Mouse (Mus musculus): Measurements from ENCODE around the gene Krtap5-2. TPM values are rescaled to one million over a fixed set of nuclear protein-coding genes. Genes with fewer than 3 reads are reported as not detected.
"Not testable (repeated sequence)": the region's sequence is repeated elsewhere in the genome, so short reads cannot be mapped to it uniquely, and the experiment has no call there.

The Krtap5-2 gene
- polyA plus RNA-seq, 1 experiment from 2014 or later = not detected

- Histone ChIP-seq H3K4me3 (ENCODE audit: control insufficient read depth in 1 of 2, insufficient read depth in 1 of 2, low read depth in 1 of 2, low read length in 2 of 2) (no peak overlapping the region), H3K27ac (replicated peaks in 1 of 2; ENCODE audit: control insufficient read depth in 1 of 2, insufficient read depth in 1 of 2, low read depth in 2 of 2, low read length in 2 of 2) (no peak overlapping the region), H3K27me3 (ENCODE audit: control insufficient read depth, insufficient read depth, low read length) (no peaks in the 10 kb centered on the region), H3K9me3 (ENCODE audit: control insufficient read depth, low read length) (no peaks in the 10 kb centered on the region), H3K36me3 (ENCODE audit: control insufficient read depth, insufficient read depth, low read length) (no peaks in the 10 kb centered on the region), H3K9ac (ENCODE audit: low read length) (no peak overlapping the region), H3K4me1 (ENCODE audit: control insufficient read depth in 2 of 2, insufficient read depth in 2 of 2, low read length in 2 of 2) (no peaks in the 10 kb centered on the region), H3K4me2 (ENCODE audit: low read length) (no peak overlapping the region)
- 44% methylated on average over 1 of the region's 1 CpGs for WGBS
- no peak for ATAC-seq (ENCODE audit: insufficient number of reproducible peaks, insufficient read depth, low FRiP score, low read depth)
Measured at GRCm38 (mm10) chr7:142155308-142155707, 20.5 kb downstream of the Krtap5-2 start.

DNA sequence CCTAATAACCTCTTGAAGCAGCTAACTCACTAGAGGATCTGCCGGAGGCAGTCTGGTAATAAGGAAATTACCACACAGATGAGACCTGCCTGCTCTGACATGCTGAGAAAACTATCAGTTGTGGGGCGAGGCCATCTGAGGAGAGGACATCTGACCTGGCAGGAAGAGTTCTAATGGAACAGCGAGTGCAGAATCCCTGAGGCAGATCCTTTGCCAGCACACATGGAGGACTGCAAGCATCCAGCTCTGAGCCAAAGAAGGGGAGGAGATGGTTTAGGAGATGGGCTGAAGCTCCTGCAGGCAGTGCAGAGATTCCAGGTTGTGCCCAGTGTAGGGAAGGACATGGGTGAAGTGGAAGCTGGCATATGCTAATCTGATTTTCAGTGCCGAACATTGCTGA is 23.6 kb downstream of the Krtap5-2 start:
- Histone ChIP-seq H3K4me1 (ENCODE audit: control insufficient read depth in 2 of 2, insufficient read depth in 2 of 2, low read length in 2 of 2) (no peaks in the 10 kb centered on the region), H3K9ac (ENCODE audit: low read length) (no peak overlapping the region), H3K4me3 (ENCODE audit: control insufficient read depth in 1 of 2, insufficient read depth in 1 of 2, low read depth in 1 of 2, low read length in 2 of 2) (no peak overlapping the region), H3K4me2 (ENCODE audit: low read length) (no peak overlapping the region), H3K27ac (replicated peaks in 1 of 2; ENCODE audit: control insufficient read depth in 1 of 2, insufficient read depth in 1 of 2, low read depth in 2 of 2, low read length in 2 of 2) (no peak overlapping the region), H3K9me3 (ENCODE audit: control insufficient read depth, low read length) (no peaks in the 10 kb centered on the region), H3K36me3 (ENCODE audit: control insufficient read depth, insufficient read depth, low read length) (no peaks in the 10 kb centered on the region), H3K27me3 (ENCODE audit: control insufficient read depth, insufficient read depth, low read length) (no peaks in the 10 kb centered on the region)
- WGBS = 69% methylated on average over 4 of the region's 4 CpGs
- ATAC-seq (ENCODE audit: insufficient number of reproducible peaks, insufficient read depth, low FRiP score, low read depth) = no peak

DNA sequence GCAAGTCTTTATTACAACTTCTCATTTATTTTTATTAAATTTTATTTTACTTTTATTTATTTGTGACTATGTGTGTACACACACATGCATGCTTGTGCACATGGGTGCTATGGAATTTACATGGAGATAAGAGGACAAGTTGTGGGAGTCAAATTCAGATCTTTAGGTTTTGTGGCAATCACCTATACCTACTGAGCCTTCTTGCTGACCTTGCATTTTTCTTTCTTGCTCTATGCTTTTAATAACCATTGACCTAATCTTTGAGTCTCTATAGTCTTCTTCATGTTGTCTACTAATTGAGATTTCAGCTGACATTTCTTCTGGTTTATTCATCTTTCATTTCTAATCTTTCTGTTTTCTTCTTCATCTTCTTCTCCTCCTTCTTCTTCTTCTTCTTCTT is 27.2 kb downstream of the Krtap5-2 start:
- no peaks in the 10 kb centered on the region for H3K36me3 ChIP-seq (ENCODE audit: control insufficient read depth, insufficient read depth, low read length)
- H3K27ac ChIP-seq (replicated peaks in 1 of 2; ENCODE audit: control insufficient read depth in 1 of 2, insufficient read depth in 1 of 2, low read depth in 2 of 2, low read length in 2 of 2) = no peak overlapping the region
- no peak overlapping the region for H3K4me3 ChIP-seq (ENCODE audit: control insufficient read depth in 1 of 2, insufficient read depth in 1 of 2, low read depth in 1 of 2, low read length in 2 of 2)
- H3K9me3 ChIP-seq (ENCODE audit: control insufficient read depth, low read length) = no peaks in the 10 kb centered on the region
- no peak overlapping the region for H3K9ac ChIP-seq (ENCODE audit: low read length)
- H3K4me1 ChIP-seq (ENCODE audit: control insufficient read depth in 2 of 2, insufficient read depth in 2 of 2, low read length in 2 of 2) = no peaks in the 10 kb centered on the region
- 0 out of 2 replicates have a peak, but pooled peaks cover 5% of the 10 kb centered on the region for H3K27me3 ChIP-seq (ENCODE audit: control insufficient read depth, insufficient read depth, low read length)
- no peak for ATAC-seq (ENCODE audit: insufficient number of reproducible peaks, insufficient read depth, low FRiP score, low read depth)
- no peak overlapping the region for H3K4me2 ChIP-seq (ENCODE audit: low read length)

GRCm38 (mm10) chr7:142146033-142146432 is 29.8 kb downstream of the Krtap5-2 start:
- Histone ChIP-seq H3K4me2 (ENCODE audit: low read length) (no peak overlapping the region), H3K36me3 (ENCODE audit: control insufficient read depth, insufficient read depth, low read length) (no peaks in the 10 kb centered on the region), H3K27ac (replicated peaks in 1 of 2; ENCODE audit: control insufficient read depth in 1 of 2, insufficient read depth in 1 of 2, low read depth in 2 of 2, low read length in 2 of 2) (no peak overlapping the region), H3K4me1 (ENCODE audit: control insufficient read depth in 2 of 2, insufficient read depth in 2 of 2, low read length in 2 of 2) (no peaks in the 10 kb centered on the region; a peak in 1 of 4 replicates), H3K4me3 (ENCODE audit: control insufficient read depth in 1 of 2, insufficient read depth in 1 of 2, low read depth in 1 of 2, low read length in 2 of 2) (no peak overlapping the region), H3K27me3 (ENCODE audit: control insufficient read depth, insufficient read depth, low read length) (0 out of 2 replicates have a peak, but pooled peaks cover 5% of the 10 kb centered on the region), H3K9ac (ENCODE audit: low read length) (no peak overlapping the region), H3K9me3 (ENCODE audit: control insufficient read depth, low read length) (no peaks in the 10 kb centered on the region)
- ATAC-seq (ENCODE audit: insufficient number of reproducible peaks, insufficient read depth, low FRiP score, low read depth) = no peak
- 0% methylated on average over 1 of the region's 1 CpGs for WGBS

- Histone ChIP-seq H3K36me3 (ENCODE audit: control insufficient read depth, insufficient read depth, low read length) (no peaks in the 10 kb centered on the region), H3K9me3 (ENCODE audit: control insufficient read depth, low read length) (no peaks in the 10 kb centered on the region), H3K4me2 (ENCODE audit: low read length) (no peak overlapping the region), H3K27ac (replicated peaks in 1 of 2; ENCODE audit: control insufficient read depth in 1 of 2, insufficient read depth in 1 of 2, low read depth in 2 of 2, low read length in 2 of 2) (no peak overlapping the region), H3K27me3 (ENCODE audit: control insufficient read depth, insufficient read depth, low read length) (0 out of 2 replicates have a peak, but pooled peaks cover 5% of the 10 kb centered on the region), H3K4me1 (ENCODE audit: control insufficient read depth in 2 of 2, insufficient read depth in 2 of 2, low read length in 2 of 2) (peaks cover 0 to 2% of the 10 kb centered on the region in 2 experiments; a peak in 1 of 4 replicates), H3K9ac (ENCODE audit: low read length) (no peak overlapping the region), H3K4me3 (ENCODE audit: control insufficient read depth in 1 of 2, insufficient read depth in 1 of 2, low read depth in 1 of 2, low read length in 2 of 2) (no peak overlapping the region)
- 33% methylated on average over 4 of the region's 4 CpGs for WGBS
- ATAC-seq (ENCODE audit: insufficient number of reproducible peaks, insufficient read depth, low FRiP score, low read depth) = no peak
Measured at GRCm38 (mm10) chr7:142145413-142145940, 30.3 kb downstream of the Krtap5-2 start.

DNA sequence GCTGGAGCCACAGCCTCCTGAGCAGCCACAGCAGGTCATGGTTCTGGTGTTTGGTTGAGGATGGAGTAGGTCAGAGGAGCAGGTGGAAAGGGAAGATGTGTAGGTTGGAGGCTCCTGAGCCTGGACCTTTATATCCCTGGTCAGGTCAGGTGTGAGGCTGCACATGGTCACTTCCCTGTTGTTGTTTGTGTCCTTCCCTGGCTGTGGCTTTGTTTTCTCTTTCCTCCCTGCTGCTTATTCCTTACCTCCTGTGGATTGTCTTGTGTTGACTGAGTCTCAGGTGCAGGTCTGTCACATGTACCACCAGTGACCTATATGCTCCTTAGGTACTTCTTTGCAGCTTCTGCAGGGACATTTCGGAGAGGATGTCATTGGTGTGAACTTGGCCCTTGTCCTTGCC is 31.3 kb downstream of the Krtap5-2 start, which contains the start of gene Gm45337:
Gm45337 (minus strand) TSS at position 101 of the 400 bp plus-strand sequence.
- Histone ChIP-seq H3K27ac (replicated peaks in 1 of 2; ENCODE audit: control insufficient read depth in 1 of 2, insufficient read depth in 1 of 2, low read depth in 2 of 2, low read length in 2 of 2) (no peak within 1 kb of the TSS), H3K27me3 (ENCODE audit: control insufficient read depth, insufficient read depth, low read length) (0 out of 2 replicates have a peak, but pooled peaks cover 5% of the 10 kb centered on the region), H3K9ac (ENCODE audit: low read length) (no peak within 1 kb of the TSS), H3K36me3 (ENCODE audit: control insufficient read depth, insufficient read depth, low read length) (no peaks in the 10 kb centered on the region), H3K9me3 (ENCODE audit: control insufficient read depth, low read length) (no peaks in the 10 kb centered on the region), H3K4me1 (ENCODE audit: control insufficient read depth in 2 of 2, insufficient read depth in 2 of 2, low read length in 2 of 2) (peaks cover 0 to 2% of the 10 kb centered on the region in 2 experiments; a peak in 1 of 4 replicates), H3K4me3 (ENCODE audit: control insufficient read depth in 1 of 2, insufficient read depth in 1 of 2, low read depth in 1 of 2, low read length in 2 of 2) (no peak within 1 kb of the TSS), H3K4me2 (ENCODE audit: low read length) (no peak within 1 kb of the TSS)
- 57% methylated on average over 1 of the region's 1 CpGs for WGBS
- ATAC-seq (ENCODE audit: insufficient number of reproducible peaks, insufficient read depth, low FRiP score, low read depth) = no peak

DNA sequence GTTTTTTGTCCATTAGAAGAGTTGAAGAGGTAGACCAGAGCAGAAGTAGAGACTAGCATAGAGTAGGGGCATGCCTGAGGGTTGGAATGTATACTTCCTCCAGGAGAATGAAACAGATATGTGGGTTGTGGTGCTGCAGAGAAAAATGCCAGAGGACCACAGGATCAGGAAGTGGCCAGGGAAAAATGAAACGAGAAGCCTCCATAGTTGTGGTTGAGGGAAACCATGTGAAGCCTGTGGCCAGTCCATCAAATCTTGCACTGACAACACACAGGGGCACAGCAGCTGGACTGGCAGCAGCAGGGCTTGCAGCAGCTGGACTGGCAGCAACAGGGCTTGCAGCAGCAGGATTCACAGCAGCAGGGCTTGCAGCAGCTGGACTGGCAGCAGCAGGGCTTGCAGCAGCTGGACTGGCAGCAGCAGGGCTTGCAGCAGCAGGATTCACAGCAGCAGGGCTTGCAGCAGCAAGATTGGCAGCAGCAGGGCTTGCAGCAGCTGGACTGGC is 32.2 kb downstream of the Krtap5-2 start:
- H3K27me3 ChIP-seq (ENCODE audit: control insufficient read depth, insufficient read depth, low read length); H3K4me1 ChIP-seq (ENCODE audit: control insufficient read depth in 2 of 2, insufficient read depth in 2 of 2, low read length in 2 of 2); H3K9ac ChIP-seq (ENCODE audit: low read length); H3K36me3 ChIP-seq (ENCODE audit: control insufficient read depth, insufficient read depth, low read length); ATAC-seq (ENCODE audit: insufficient number of reproducible peaks, insufficient read depth, low FRiP score, low read depth); H3K4me3 ChIP-seq (ENCODE audit: control insufficient read depth in 1 of 2, insufficient read depth in 1 of 2, low read depth in 1 of 2, low read length in 2 of 2); H3K27ac ChIP-seq (replicated peaks in 1 of 2; ENCODE audit: control insufficient read depth in 1 of 2, insufficient read depth in 1 of 2, low read depth in 2 of 2, low read length in 2 of 2); H3K4me2 ChIP-seq (ENCODE audit: low read length); H3K9me3 ChIP-seq (ENCODE audit: control insufficient read depth, low read length): not testable (repeated sequence)
- 23% methylated on average over 1 of the region's 1 CpGs for WGBS

- Histone ChIP-seq H3K4me3 (ENCODE audit: control insufficient read depth in 1 of 2, insufficient read depth in 1 of 2, low read depth in 1 of 2, low read length in 2 of 2) (no peak overlapping the region), H3K27me3 (ENCODE audit: control insufficient read depth, insufficient read depth, low read length) (0 out of 2 replicates have a peak, but pooled peaks cover 5% of the 10 kb centered on the region), H3K27ac (replicated peaks in 1 of 2; ENCODE audit: control insufficient read depth in 1 of 2, insufficient read depth in 1 of 2, low read depth in 2 of 2, low read length in 2 of 2) (no peak overlapping the region), H3K4me2 (ENCODE audit: low read length) (no peak overlapping the region), H3K4me1 (ENCODE audit: control insufficient read depth in 2 of 2, insufficient read depth in 2 of 2, low read length in 2 of 2) (peaks cover 0 to 2% of the 10 kb centered on the region in 2 experiments; a peak in 1 of 4 replicates), H3K36me3 (ENCODE audit: control insufficient read depth, insufficient read depth, low read length) (no peaks in the 10 kb centered on the region), H3K9ac (ENCODE audit: low read length) (no peak overlapping the region), H3K9me3 (ENCODE audit: control insufficient read depth, low read length) (no peaks in the 10 kb centered on the region)
- WGBS = 8% methylated on average over 1 of the region's 1 CpGs
- no peak for ATAC-seq (ENCODE audit: insufficient number of reproducible peaks, insufficient read depth, low FRiP score, low read depth)
Measured at GRCm38 (mm10) chr7:142140696-142141095, 35.1 kb downstream of the Krtap5-2 start.

All from heart, embryonic 14.5 days (tissue).